Comparison of ENCODE assay signal across 8 mouse cellular contexts in the genomic region with DNA sequence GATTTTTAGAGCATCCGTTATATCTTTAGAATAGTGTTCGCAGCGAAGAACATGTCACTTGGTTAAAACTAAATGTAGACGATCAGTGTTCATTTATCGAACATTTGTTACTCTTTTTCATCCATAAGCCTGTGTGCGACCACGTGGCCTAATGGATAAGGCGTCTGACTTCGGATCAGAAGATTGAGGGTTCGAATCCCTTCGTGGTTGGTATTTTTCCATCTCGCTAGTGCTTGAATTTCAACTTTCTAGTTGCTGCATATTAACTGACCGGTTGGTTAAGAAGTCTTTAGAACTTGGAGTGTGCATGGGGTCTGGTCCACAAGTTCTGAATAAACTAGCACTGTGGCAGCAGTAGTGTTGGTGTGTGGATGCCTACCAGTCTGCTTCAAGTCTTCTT. TPM values are rescaled to one million over a fixed set of nuclear protein-coding genes. Genes with fewer than 3 reads are reported as not detected.
DNase-seq lines count a peak whose midpoint lies in the region; ATAC-seq and TF ChIP-seq lines count a peak whose summit lies in the region.

No protein-coding gene starts in this region.

- TF ChIP-seq CTCF in left cerebral cortex, adult 2 months (IDR thresholded peaks at IDR 0.05): no peak

- H3K4me3 ChIP-seq in left cerebral cortex, adult 2 months: peak overlapping the region; percentile 53

- ATAC-seq in common myeloid progenitor, adult 5-6 weeks (replicated peaks; ENCODE audit: low read depth, poor library complexity, severe bottlenecking): peak; percentile 64
- ATAC-seq in megakaryocyte, adult 5-6 weeks (ENCODE audit: poor library complexity, severe bottlenecking): peak; percentile 55

- intact Hi-C loops in left cerebral cortex, adult 2 months (cut with DNase I): loop anchor here (1.0 to 10.0 kb wide), 5 partner anchors 20 to 605 kb away; partner anchors contain the start of gene Zkscan3

- no peak overlapping the region for H3K27ac ChIP-seq in left cerebral cortex, adult 2 months

- peak; percentile 85 for DNase-seq in adipocyte (ENCODE audit: low spot score)
- DNase-seq in gastrocnemius, adult 8-10 months (ENCODE audit: low spot score in 2 of 2): peak; percentile 41 to 72
- DNase-seq in hindlimb bud, embryonic 11.5 days (ENCODE audit: extremely low spot score, low read depth, low spot score): peak; percentile 96
- peak; percentile 89 for DNase-seq in left cerebral cortex, adult 2 months (ENCODE audit: extremely low spot score in 1 of 2, low spot score in 2 of 2)
- peak; percentile 87 for DNase-seq in right cerebral cortex, adult 18-20 months
- peak; percentile 82 for DNase-seq in urinary bladder, postnatal 14 days (ENCODE audit: low spot score)

RNA-seq across cellular contexts. Expression of gene Gpx5, which starts 13.0 kb away (rescaled TPM):
- not detected in 2 replicates for total RNA-seq in common myeloid progenitor, adult 5-6 weeks (2017)
- not detected for total RNA-seq in gastrocnemius, adult 8-10 months (2022)
- not detected for total RNA-seq in left cerebral cortex, adult 2 months (2021)
- not detected in 2 replicates for total RNA-seq in megakaryocyte, adult 5-6 weeks (2015)
- not detected in 2 replicates for total RNA-seq in megakaryocyte, adult 5-6 weeks (2017)

RNA-seq across cellular contexts. Expression of gene Gpx6, which starts 32.4 kb away (rescaled TPM):
- total RNA-seq in common myeloid progenitor, adult 5-6 weeks (2017): not detected in 2 replicates
- total RNA-seq in gastrocnemius, adult 8-10 months (2022): not detected
- total RNA-seq in left cerebral cortex, adult 2 months (2021): not detected
- total RNA-seq in megakaryocyte, adult 5-6 weeks (2015): not detected in 2 replicates
- not detected in 2 replicates for total RNA-seq in megakaryocyte, adult 5-6 weeks (2017)
